Mouse (Mus musculus) kidney, embryonic 14.5 days (tissue): ENCODE measurements around the gene Fbxl17. TPM values are rescaled to one million over a fixed set of nuclear protein-coding genes. Genes with fewer than 3 reads are reported as not detected.

Experiments used
- ATAC-seq: fragments of 200-750 bp; cut with Nextera tagmentation; 2 replicates; pipeline ENCODE4 v1.8.0; 2017; ENCODE audit warnings: moderate number of reproducible peaks, mild to moderate bottlenecking, moderate TSS enrichment, moderate library complexity; ENCODE audit not compliant: low FRiP score, low TSS enrichment
- H3K27ac ChIP-seq: fragments of 300-500 bp; sonication (generic); 2 replicates; pipeline ENCODE4 v1.5.1; 2014; ENCODE audit warnings: low read depth, mild to moderate bottlenecking, low read length, moderate library complexity, mixed read lengths
- H3K27me3 ChIP-seq: fragments of 300-500 bp; sonication (generic); 2 replicates; pipeline ENCODE4 v1.6.1; 2014; ENCODE audit warnings: mild to moderate bottlenecking, low read length; ENCODE audit not compliant: control insufficient read depth, insufficient read depth
- H3K36me3 ChIP-seq: fragments of 300-500 bp; sonication (generic); 2 replicates; pipeline ENCODE4 v1.6.1; 2014; ENCODE audit warnings: low read length, mixed read lengths; ENCODE audit not compliant: control insufficient read depth, insufficient read depth
- H3K4me1 ChIP-seq: fragments of 300-500 bp; sonication (generic); 2 replicates; pipeline ENCODE4 v1.6.1; 2014; ENCODE audit warnings: low read length, mixed read lengths; ENCODE audit not compliant: control insufficient read depth, insufficient read depth
- H3K4me2 ChIP-seq: fragments of 300-500 bp; sonication (generic); replicated peaks from 2 replicates; pipeline ENCODE4 v1.6.1; 2014; ENCODE audit warnings: low read depth, mild to moderate bottlenecking, low read length
- H3K4me3 ChIP-seq: fragments of 300-500 bp; sonication (generic); 2 replicates; pipeline ENCODE4 v1.5.1; 2014; ENCODE audit warnings: mild to moderate bottlenecking, low read length
- H3K9ac ChIP-seq: fragments of 300-500 bp; sonication (generic); 2 replicates; pipeline ENCODE4 v1.6.1; 2014; ENCODE audit warnings: low read depth, mild to moderate bottlenecking, low read length, moderate library complexity
- H3K9me3 ChIP-seq: fragments of 300-500 bp; sonication (generic); 2 replicates; pipeline ENCODE4 v1.6.1; 2016; ENCODE audit warnings: low read length; ENCODE audit not compliant: control insufficient read depth
- WGBS: fragments of 180-500 bp; shearing (Covaris S2); extraction: QIAGEN DNeasy Blood & Tissue Kit; methylation state at CpG from one replicate; pipeline ENCODE4 v1.1.7; 2014; 5-methylcytosine and 5-hydroxymethylcytosine counted together
- polyA plus RNA-seq: library from polyadenylated mRNA; unstranded; fragments of >200 nt; fragmentation: Nextera tagmentation; extraction: Ambion mirVana; gene quantifications from 2 replicates; pipeline ENCODE4 v1.2.1, GENCODE M21; 2014

Gene Fbxl17
- polyA plus RNA-seq, 1 experiment from 2014 or later = 8.8 TPM

GRCm38 (mm10) chr17:63145751-63146491 is 353.9 kb downstream of the Fbxl17 start:
- Histone ChIP-seq H3K36me3 (no peaks in the 10 kb centered on the region), H3K27me3 (no peaks in the 10 kb centered on the region), H3K9ac (no peak overlapping the region), H3K9me3 (no peaks in the 10 kb centered on the region), H3K4me1 (no peaks in the 10 kb centered on the region), H3K4me2 (no peak overlapping the region), H3K4me3 (no peak overlapping the region), H3K27ac (no peak overlapping the region)
- peak; percentile 62 for ATAC-seq
- 35% methylated on average over 12 of the region's 12 CpGs for WGBS

- no peaks in the 10 kb centered on the region for H3K4me1 ChIP-seq
- no peak overlapping the region for H3K27ac ChIP-seq
- ATAC-seq = no peak
- H3K9ac ChIP-seq = no peak overlapping the region
- no peaks in the 10 kb centered on the region for H3K36me3 ChIP-seq
- 55% methylated on average over 5 of the region's 5 CpGs for WGBS
- no peaks in the 10 kb centered on the region for H3K9me3 ChIP-seq
- no peaks in the 10 kb centered on the region for H3K27me3 ChIP-seq
- H3K4me3 ChIP-seq = no peak overlapping the region
- H3K4me2 ChIP-seq = no peak overlapping the region
Measured at GRCm38 (mm10) chr17:63145311-63145741, 354.5 kb downstream of the Fbxl17 start.

- 81% methylated on average over 7 of the region's 7 CpGs for WGBS
- H3K4me3 ChIP-seq = no peak overlapping the region
- H3K4me1 ChIP-seq = no peaks in the 10 kb centered on the region
- H3K27me3 ChIP-seq = no peaks in the 10 kb centered on the region
- H3K36me3 ChIP-seq = no peaks in the 10 kb centered on the region
- no peak overlapping the region for H3K4me2 ChIP-seq
- H3K27ac ChIP-seq = no peak overlapping the region
- ATAC-seq = no peak
- H3K9me3 ChIP-seq = no peaks in the 10 kb centered on the region
- H3K9ac ChIP-seq = no peak overlapping the region
Measured at GRCm38 (mm10) chr17:63143825-63144224, 356.0 kb downstream of the Fbxl17 start.

GRCm38 (mm10) chr17:63134805-63135204 is 365.0 kb downstream of the Fbxl17 start:
- H3K27me3 ChIP-seq = no peaks in the 10 kb centered on the region
- 91% methylated on average over 5 of the region's 5 CpGs for WGBS
- H3K9ac ChIP-seq = no peak overlapping the region
- H3K9me3 ChIP-seq = peaks cover 6% of the 10 kb centered on the region
- no peaks in the 10 kb centered on the region for H3K36me3 ChIP-seq
- H3K4me3 ChIP-seq = no peak overlapping the region
- H3K4me1 ChIP-seq = no peaks in the 10 kb centered on the region
- no peak for ATAC-seq
- H3K4me2 ChIP-seq = no peak overlapping the region
- no peak overlapping the region for H3K27ac ChIP-seq

GRCm38 (mm10) chr17:63122427-63122826 is 377.4 kb downstream of the Fbxl17 start:
- Histone ChIP-seq H3K4me3 (no peak overlapping the region), H3K9ac (no peak overlapping the region), H3K36me3 (no peaks in the 10 kb centered on the region), H3K4me2 (no peak overlapping the region), H3K27me3 (no peaks in the 10 kb centered on the region), H3K27ac (no peak overlapping the region), H3K4me1 (no peaks in the 10 kb centered on the region), H3K9me3 (peaks cover 4% of the 10 kb centered on the region; the same call in 1 of the 2 replicates)
- no peak for ATAC-seq
- WGBS = 78% methylated on average over 2 of the region's 2 CpGs

GRCm38 (mm10) chr17:63119701-63120100 is 380.1 kb downstream of the Fbxl17 start:
- Histone ChIP-seq H3K36me3 (no peaks in the 10 kb centered on the region), H3K4me1 (no peaks in the 10 kb centered on the region), H3K4me2 (no peak overlapping the region), H3K4me3 (no peak overlapping the region), H3K9ac (no peak overlapping the region), H3K27ac (no peak overlapping the region), H3K9me3 (no peaks in the 10 kb centered on the region), H3K27me3 (no peaks in the 10 kb centered on the region)
- ATAC-seq = no peak
- 85% methylated on average over 3 of the region's 3 CpGs for WGBS

- Histone ChIP-seq H3K4me1 (no peaks in the 10 kb centered on the region), H3K9ac (no peak overlapping the region), H3K27ac (no peak overlapping the region), H3K4me2 (no peak overlapping the region), H3K9me3 (no peaks in the 10 kb centered on the region), H3K27me3 (no peaks in the 10 kb centered on the region), H3K4me3 (no peak overlapping the region), H3K36me3 (no peaks in the 10 kb centered on the region)
- no peak for ATAC-seq
- WGBS = 83% methylated on average over 7 of the region's 7 CpGs
Measured at GRCm38 (mm10) chr17:63119077-63119476, 380.7 kb downstream of the Fbxl17 start.

- H3K4me1 ChIP-seq = no peaks in the 10 kb centered on the region
Measured at GRCm38 (mm10) chr17:63117130-63117529, 382.7 kb downstream of the Fbxl17 start.

GRCm38 (mm10) chr17:63114399-63115085 is 385.3 kb downstream of the Fbxl17 start:
- no peaks in the 10 kb centered on the region for H3K36me3 ChIP-seq
- no peaks in the 10 kb centered on the region for H3K27me3 ChIP-seq
- H3K9me3 ChIP-seq = no peaks in the 10 kb centered on the region
- no peak overlapping the region for H3K27ac ChIP-seq
- H3K4me1 ChIP-seq = peaks cover 8% of the 10 kb centered on the region; the same call in 1 of the 2 replicates
- no peak overlapping the region for H3K4me2 ChIP-seq
- WGBS = 87% methylated on average over 19 of the region's 19 CpGs
- H3K9ac ChIP-seq = no peak overlapping the region
- ATAC-seq = no peak
- no peak overlapping the region for H3K4me3 ChIP-seq

More at GRCm38 (mm10) chr17:63117130-63117529, 382.7 kb downstream of the Fbxl17 start:
- ATAC-seq = no peak
- Histone ChIP-seq H3K36me3 (no peaks in the 10 kb centered on the region), H3K27me3 (no peaks in the 10 kb centered on the region), H3K9me3 (no peaks in the 10 kb centered on the region), H3K4me2 (no peak overlapping the region), H3K4me3 (no peak overlapping the region), H3K27ac (no peak overlapping the region), H3K9ac (no peak overlapping the region)
- 87% methylated on average over 5 of the region's 5 CpGs for WGBS
